Mouse (Mus musculus): ENCODE results near the gene Grin2b. TPM values are rescaled to one million over a fixed set of nuclear protein-coding genes. Genes with fewer than 3 reads are reported as not detected.

Grin2b gene
- total RNA-seq, 2 experiments from 2014 or later, result 272 to 410 TPM

DNA sequence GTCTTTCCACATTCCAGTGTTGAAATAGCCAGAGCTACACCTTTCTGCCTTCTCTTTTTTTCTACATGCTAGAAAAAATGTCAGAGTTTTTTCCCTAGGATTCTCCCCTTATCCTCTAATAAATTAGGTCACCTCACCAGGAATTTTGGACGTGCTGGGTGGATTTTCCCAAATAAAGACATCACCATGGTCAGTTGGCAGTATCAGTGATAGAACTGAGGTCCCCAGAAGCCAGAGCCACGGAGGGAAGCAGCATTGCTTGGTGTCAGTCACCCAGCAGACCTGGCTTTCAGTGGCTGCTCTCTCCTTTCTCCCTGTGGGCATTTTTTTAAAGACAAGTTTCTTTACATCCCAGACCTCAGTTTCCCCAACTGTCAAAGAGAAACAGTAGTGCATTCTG, 68.1 kb downstream of the Grin2b start:
- no peak for DNase-seq (ENCODE audit: extremely low spot score in 1 of 2, low spot score in 1 of 2)

DNA sequence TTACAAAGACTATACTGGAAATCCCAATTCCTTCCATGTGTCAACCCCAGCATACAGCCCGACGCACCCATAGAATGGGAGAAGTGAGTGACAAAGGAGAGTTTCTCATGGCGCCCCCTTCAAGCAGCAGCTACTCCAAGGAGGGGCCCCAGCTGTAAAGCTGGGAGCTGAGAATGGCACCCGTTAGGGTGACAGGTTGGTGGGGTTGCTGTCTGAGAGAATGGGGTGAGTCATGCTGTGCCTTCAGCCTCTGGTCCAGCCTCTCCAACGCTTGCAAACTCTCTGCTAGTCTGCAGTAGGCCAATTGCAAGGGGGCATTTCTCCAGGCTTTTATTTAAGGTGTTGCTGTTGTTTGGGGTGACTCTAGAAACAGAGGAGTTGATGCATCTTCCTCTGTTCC, 73.1 kb downstream of the Grin2b start:
- no peak for DNase-seq (ENCODE audit: extremely low spot score in 1 of 2, low spot score in 1 of 2)

GRCm38 (mm10) chr6:136096269-136096668, 77.0 kb downstream of the Grin2b start:
- DNase-seq (ENCODE audit: extremely low spot score in 1 of 2, low spot score in 1 of 2), result no peak

GRCm38 (mm10) chr6:136079991-136080734, 93.1 kb downstream of the Grin2b start:
- no peak for DNase-seq (ENCODE audit: extremely low spot score in 1 of 2, low spot score in 1 of 2)

GRCm38 (mm10) chr6:136072326-136073054, 100.8 kb downstream of the Grin2b start:
- no peak for DNase-seq (ENCODE audit: extremely low spot score in 1 of 2, low spot score in 1 of 2)

DNA sequence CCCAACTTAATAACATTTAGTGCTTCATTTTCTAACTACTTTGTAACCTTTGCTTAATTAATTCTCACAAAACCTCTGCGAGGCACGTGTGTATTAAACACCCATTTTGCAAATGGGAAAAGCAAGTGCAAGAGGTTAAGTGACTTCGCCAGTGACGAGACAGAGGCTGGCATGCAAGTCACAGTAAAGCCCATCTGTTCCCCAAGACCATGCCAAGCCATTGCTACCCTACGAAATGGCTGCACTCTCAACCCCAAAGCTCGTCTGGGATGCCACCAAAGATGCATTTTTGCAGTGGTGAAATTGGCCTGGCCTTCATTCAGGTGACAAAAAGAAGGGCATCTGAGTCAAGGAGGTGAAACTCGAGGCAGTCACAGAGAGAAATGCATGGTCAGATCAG, 103.2 kb downstream of the Grin2b start:
- no peak for DNase-seq (ENCODE audit: extremely low spot score in 1 of 2, low spot score in 1 of 2)

- DNase-seq (ENCODE audit: extremely low spot score in 1 of 2, low spot score in 1 of 2), result no peak
Observed at GRCm38 (mm10) chr6:136053346-136053745, 120.0 kb downstream of the Grin2b start.

DNA sequence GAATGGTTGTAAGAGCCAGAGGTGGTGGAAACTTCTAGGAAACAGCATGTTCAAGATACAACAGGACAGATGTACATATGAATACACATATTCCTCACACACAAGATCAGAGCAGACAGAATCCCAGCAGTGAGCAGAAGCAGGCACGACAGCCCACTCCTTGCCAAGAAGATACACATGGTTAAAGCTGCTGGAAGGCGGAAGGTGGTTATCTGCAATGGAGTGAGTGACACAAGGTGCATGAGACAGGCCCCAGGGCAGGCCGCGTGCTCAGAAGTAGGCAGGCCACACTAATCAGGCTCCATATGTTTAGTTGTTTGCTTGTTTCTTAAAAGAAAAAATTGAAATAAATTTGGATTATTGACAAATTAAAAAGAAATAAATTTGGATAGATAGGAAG, 123.0 kb downstream of the Grin2b start:
- no peak for DNase-seq (ENCODE audit: extremely low spot score in 1 of 2, low spot score in 1 of 2)

- no peak for DNase-seq (ENCODE audit: extremely low spot score in 1 of 2, low spot score in 1 of 2)
Observed at GRCm38 (mm10) chr6:136048084-136048483, 125.2 kb downstream of the Grin2b start.

GRCm38 (mm10) chr6:136046091-136046490, 127.2 kb downstream of the Grin2b start:
- no peak for DNase-seq (ENCODE audit: extremely low spot score in 1 of 2, low spot score in 1 of 2)

GRCm38 (mm10) chr6:136044461-136044860, 128.8 kb downstream of the Grin2b start:
- no peak for DNase-seq (ENCODE audit: extremely low spot score in 1 of 2, low spot score in 1 of 2)

DNA sequence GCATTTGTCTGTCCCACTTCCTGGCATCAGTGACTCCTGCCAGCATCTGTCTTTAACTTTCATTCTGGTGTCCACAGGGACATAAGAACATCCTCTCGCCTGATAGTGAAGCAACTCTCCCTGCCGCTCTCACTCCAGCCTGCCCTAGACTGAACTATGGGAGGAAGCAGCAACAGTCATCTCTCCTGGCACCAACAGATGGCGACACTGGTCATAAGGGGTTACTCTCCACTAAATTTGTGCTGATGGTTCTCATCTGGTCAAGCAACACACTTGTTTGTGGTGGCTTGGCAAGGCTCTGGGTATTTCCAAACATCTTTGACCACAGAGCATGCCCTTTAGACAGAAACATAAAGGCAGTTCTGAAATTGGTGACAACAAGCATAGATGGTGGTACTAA, 130.9 kb downstream of the Grin2b start:
- no peak for DNase-seq (ENCODE audit: extremely low spot score in 1 of 2, low spot score in 1 of 2)

DNA sequence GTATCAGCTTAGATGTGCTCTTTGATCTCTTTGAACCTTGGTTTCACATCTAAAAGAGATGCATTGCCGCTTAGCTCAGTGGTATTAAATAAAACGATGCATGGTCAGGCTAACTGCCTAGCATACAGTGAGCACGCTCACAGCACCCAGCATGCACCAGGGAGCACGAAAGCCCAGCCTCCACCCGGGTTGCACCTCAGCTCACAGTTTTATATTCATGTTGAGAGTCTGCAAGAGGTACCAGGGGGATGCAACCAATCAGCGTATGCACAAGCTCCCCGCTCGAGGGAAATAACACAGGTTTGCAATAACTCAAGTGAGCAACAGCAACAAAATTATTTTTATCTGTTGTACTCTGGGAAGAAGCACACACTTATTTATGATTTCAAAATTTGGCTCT, 131.5 kb downstream of the Grin2b start:
- DNase-seq (ENCODE audit: extremely low spot score in 1 of 2, low spot score in 1 of 2), result no peak

DNA sequence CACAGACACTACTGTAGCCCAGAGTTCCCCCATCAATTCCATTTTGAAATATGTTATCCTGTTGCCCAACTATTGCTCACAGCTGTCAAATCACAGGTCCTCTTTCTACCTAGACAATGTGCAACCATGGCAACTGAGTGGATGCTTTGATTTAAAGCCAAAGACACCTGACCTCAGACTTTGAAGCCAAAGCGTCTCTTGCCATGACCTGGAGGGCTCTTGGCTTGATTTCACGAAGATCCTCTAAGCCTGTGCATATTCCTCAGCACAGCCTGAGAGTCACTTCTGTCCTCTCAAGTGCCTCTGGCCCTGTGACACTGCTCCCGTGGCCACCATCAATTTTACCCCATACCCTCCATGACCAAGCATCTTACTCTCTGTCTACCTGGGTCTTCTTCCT, 132.4 kb downstream of the Grin2b start:
- no peak for DNase-seq (ENCODE audit: extremely low spot score in 1 of 2, low spot score in 1 of 2)

- DNase-seq (ENCODE audit: extremely low spot score in 1 of 2, low spot score in 1 of 2), result no peak
Observed at GRCm38 (mm10) chr6:136029235-136029939, 143.9 kb downstream of the Grin2b start.

GRCm38 (mm10) chr6:136026936-136027335, 146.4 kb downstream of the Grin2b start:
- DNase-seq (ENCODE audit: extremely low spot score in 1 of 2, low spot score in 1 of 2), result no peak

GRCm38 (mm10) chr6:136025801-136026200, 147.5 kb downstream of the Grin2b start:
- no peak for DNase-seq (ENCODE audit: extremely low spot score in 1 of 2, low spot score in 1 of 2)

GRCm38 (mm10) chr6:136020460-136020859, 152.9 kb downstream of the Grin2b start:
- DNase-seq (ENCODE audit: extremely low spot score in 1 of 2, low spot score in 1 of 2), result no peak

- DNase-seq (ENCODE audit: extremely low spot score in 1 of 2, low spot score in 1 of 2), result no peak
Observed at GRCm38 (mm10) chr6:136018962-136019361, 154.3 kb downstream of the Grin2b start.

GRCm38 (mm10) chr6:136013556-136014380, 159.5 kb downstream of the Grin2b start:
- DNase-seq (ENCODE audit: extremely low spot score in 1 of 2, low spot score in 1 of 2), result no peak
